Mouse (Mus musculus) small intestine, adult 2 months (tissue): ENCODE results near the gene Pnpla5.

ENCODE experiments used
- CTCF ChIP-seq: fragments of 200-500 bp; IDR thresholded peaks from 2 replicates; pipeline ENCODE4 v1.5.1; 2012; ENCODE audit warnings: low read depth, mild to moderate bottlenecking, control low read depth, inconsistent platforms, low read length, moderate library complexity, mixed read lengths; ENCODE audit not compliant: insufficient replicate concordance, insufficient read length; ENCODE audit errors: extremely low read depth
- POLR2A ChIP-seq: fragments of 200-500 bp; IDR thresholded peaks from 2 replicates; pipeline ENCODE4 v1.6.1; 2012; ENCODE audit warnings: low read depth, mild to moderate bottlenecking, control low read depth, inconsistent platforms, low read length, moderate library complexity

- TF ChIP-seq POLR2A (no peak), CTCF (no peak)
Measured at GRCm38 (mm10) chr15:84131096-84131786, 8.3 kb upstream of the Pnpla5 start.
